ENCODE assay signal across 8 mouse cellular contexts in genomic region chr2:173377497-173378257, GRCm38 (mm10).
A peak's percentile ranks its signal among the peaks of the same experiment; 100 is the strongest.
DNase-seq lines count a peak whose midpoint lies in the region; ATAC-seq and TF ChIP-seq lines count a peak whose summit lies in the region.

No protein-coding gene starts in this region.

- no peak overlapping the region for H3K4me2 ChIP-seq in heart, embryonic 13.5 days
- H3K4me2 ChIP-seq in limb, embryonic 15.5 days: no peak overlapping the region
- H3K4me2 ChIP-seq in stomach, postnatal 0 days (replicated peaks; ENCODE audit: low read depth): no peak overlapping the region
- no peak overlapping the region for H3K4me2 ChIP-seq in midbrain, embryonic 15.5 days

- H3K36me3 ChIP-seq in thymus, adult 2 months (ENCODE audit: control insufficient read depth, insufficient read depth, low read length): no peaks in the 10 kb centered on the region
- H3K36me3 ChIP-seq in heart, embryonic 13.5 days: no peaks in the 10 kb centered on the region
- H3K36me3 ChIP-seq in limb, embryonic 15.5 days: no peaks in the 10 kb centered on the region
- no peaks in the 10 kb centered on the region for H3K36me3 ChIP-seq in stomach, postnatal 0 days (ENCODE audit: control insufficient read depth, insufficient read depth, low read length)
- no peaks in the 10 kb centered on the region for H3K36me3 ChIP-seq in midbrain, embryonic 15.5 days (replicated peaks)

- H3K4me3 ChIP-seq in thymus, adult 2 months (ENCODE audit: control insufficient read depth, insufficient read depth, low read length): no peak overlapping the region
- no peak overlapping the region for H3K4me3 ChIP-seq in heart, embryonic 13.5 days
- H3K4me3 ChIP-seq in limb, embryonic 15.5 days: no peak overlapping the region
- H3K4me3 ChIP-seq in stomach, postnatal 0 days (ENCODE audit: low read depth, low read length): no peak overlapping the region
- H3K4me3 ChIP-seq in midbrain, embryonic 15.5 days: no peak overlapping the region

- 18% methylated on average over 10 of the region's 12 CpGs for WGBS in thymus, adult 2 months
- 48% methylated on average over 10 of the region's 12 CpGs for WGBS in heart, embryonic 13.5 days
- WGBS in limb, embryonic 15.5 days: 40% methylated on average over 10 of the region's 12 CpGs
- WGBS in stomach, postnatal 0 days: 47% methylated on average over 10 of the region's 12 CpGs
- WGBS in midbrain, embryonic 15.5 days: 75% methylated on average over 10 of the region's 12 CpGs

- no peak for ATAC-seq in heart, embryonic 13.5 days (ENCODE audit: extremely low read depth, insufficient number of reproducible peaks, low FRiP score, low TSS enrichment)
- ATAC-seq in limb, embryonic 15.5 days (ENCODE audit: insufficient number of reproducible peaks, low FRiP score, low TSS enrichment, low read depth): no peak
- peak; percentile 66; the same call in 1 of the 2 replicates for ATAC-seq in stomach, postnatal 0 days (ENCODE audit: low FRiP score, low TSS enrichment)
- no peak for ATAC-seq in midbrain, embryonic 15.5 days (replicated peaks)

- intact Hi-C loops in left cerebral cortex, postnatal 4 days (cut with DNase I): no loop called here

- H3K9ac ChIP-seq in heart, embryonic 13.5 days: no peak overlapping the region
- no peak overlapping the region for H3K9ac ChIP-seq in limb, embryonic 15.5 days
- no peak overlapping the region for H3K9ac ChIP-seq in stomach, postnatal 0 days (ENCODE audit: low read length)
- no peak overlapping the region for H3K9ac ChIP-seq in midbrain, embryonic 15.5 days

- no peak for TF ChIP-seq CTCF in thymus, adult 2 months (IDR thresholded peaks at IDR 0.05; ENCODE audit: borderline replicate concordance, control insufficient read depth, extremely low read depth, insufficient read depth, low read length, poor library complexity)
- TF ChIP-seq CTCF in stomach, postnatal 0 days (IDR thresholded peaks at IDR 0.05; ENCODE audit: low read depth): no peak

- H3K27me3 ChIP-seq in thymus, adult 2 months (ENCODE audit: control insufficient read depth, insufficient read depth, low read length): no peaks in the 10 kb centered on the region
- no peaks in the 10 kb centered on the region for H3K27me3 ChIP-seq in heart, embryonic 13.5 days (replicated peaks)
- no peaks in the 10 kb centered on the region for H3K27me3 ChIP-seq in limb, embryonic 15.5 days
- no peaks in the 10 kb centered on the region for H3K27me3 ChIP-seq in stomach, postnatal 0 days (ENCODE audit: control insufficient read depth, insufficient read depth, low read length)
- H3K27me3 ChIP-seq in midbrain, embryonic 15.5 days (replicated peaks): no peaks in the 10 kb centered on the region

- TF ChIP-seq POLR2A in thymus, adult 2 months (IDR thresholded peaks at IDR 0.05; ENCODE audit: control insufficient read depth, extremely low read depth, insufficient read depth, low read length, poor library complexity): no peak

- DNase-seq in thymus, adult 2 months: peak; percentile 23
- no peak for DNase-seq in thymus, adult 18-20 months
- no peak for DNase-seq in stomach, postnatal 0 days (ENCODE audit: low spot score)
- DNase-seq in cerebellum, postnatal 4 days (ENCODE audit: low spot score in 2 of 2): no peak
- no peak for DNase-seq in left cerebral cortex, postnatal 4 days

- H3K4me1 ChIP-seq in thymus, adult 2 months (replicated peaks; ENCODE audit: control insufficient read depth, insufficient read depth, low read length): peaks cover 36% of the 10 kb centered on the region
- H3K4me1 ChIP-seq in heart, embryonic 13.5 days: peaks cover 32% of the 10 kb centered on the region
- peaks cover 41% of the 10 kb centered on the region for H3K4me1 ChIP-seq in limb, embryonic 15.5 days
- no peaks in the 10 kb centered on the region for H3K4me1 ChIP-seq in stomach, postnatal 0 days (replicated peaks; ENCODE audit: control insufficient read depth, insufficient read depth)
- H3K4me1 ChIP-seq in midbrain, embryonic 15.5 days: peaks cover 4% of the 10 kb centered on the region; the same call in 1 of the 2 replicates

- H3K27ac ChIP-seq in thymus, adult 2 months (ENCODE audit: control insufficient read depth, insufficient read depth, low read length): no peak overlapping the region
- 0 out of 2 replicates have a peak overlapping the region, but pooled peaks have one; percentile 24 for H3K27ac ChIP-seq in heart, embryonic 13.5 days (replicated peaks)
- peak overlapping the region; percentile 65 for H3K27ac ChIP-seq in limb, embryonic 15.5 days
- 0 out of 2 replicates have a peak overlapping the region, but pooled peaks have one; percentile 18 for H3K27ac ChIP-seq in stomach, postnatal 0 days (replicated peaks)
- no peak overlapping the region for H3K27ac ChIP-seq in midbrain, embryonic 15.5 days

- no peak for TF ChIP-seq EP300 in stomach, postnatal 0 days (optimal IDR thresholded peaks at IDR 0.05)

- H3K9me3 ChIP-seq in heart, embryonic 13.5 days: no peaks in the 10 kb centered on the region
- H3K9me3 ChIP-seq in limb, embryonic 15.5 days: no peaks in the 10 kb centered on the region
- H3K9me3 ChIP-seq in stomach, postnatal 0 days (ENCODE audit: control insufficient read depth, low read length): no peaks in the 10 kb centered on the region
- H3K9me3 ChIP-seq in midbrain, embryonic 15.5 days: no peaks in the 10 kb centered on the region

Comparison
In these comparisons a context has a peak if more than half of its experiments do, and no peak if none do; other contexts are left out.
1. H3K27ac ChIP-seq: peak in heart, embryonic 13.5 days (single experiment), limb, embryonic 15.5 days (single experiment) and stomach, postnatal 0 days (single experiment); none in thymus, adult 2 months (single experiment) and midbrain, embryonic 15.5 days (single experiment).